8 mouse cellular contexts compared by ENCODE assay signal in the genomic region with DNA sequence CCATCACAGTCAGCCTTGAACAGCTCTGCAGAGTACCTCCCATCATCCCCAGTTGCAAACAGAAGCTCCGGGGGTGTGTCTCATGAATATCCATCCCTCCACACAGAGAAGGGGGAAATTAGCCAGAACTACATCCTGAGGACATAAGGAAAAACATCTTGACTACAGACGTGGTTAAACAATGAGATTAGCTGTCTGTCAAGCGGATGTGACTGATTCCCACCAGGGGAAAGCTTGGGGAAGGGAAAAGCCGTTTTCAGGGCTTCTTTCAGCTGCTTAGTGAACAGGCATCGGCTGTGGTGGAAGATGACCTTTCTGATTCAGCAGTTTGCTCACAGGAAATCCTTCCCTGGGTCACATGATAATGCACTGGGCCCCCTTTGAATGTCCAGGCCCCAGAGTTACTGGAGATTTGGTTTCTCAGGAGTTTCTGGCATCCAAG. TPM values are rescaled to one million over a fixed set of nuclear protein-coding genes. Genes with fewer than 3 reads are reported as not detected.
A peak's percentile ranks its signal among the peaks of the same experiment; 100 is the strongest.
DNase-seq lines count a peak whose midpoint lies in the region; ATAC-seq lines count a peak whose summit lies in the region.

No protein-coding gene starts in this region.

- 10% methylated on average over 5 of the region's 5 CpGs for WGBS in embryonic facial prominence, embryonic 13.5 days

- no peak overlapping the region for H3K4me3 ChIP-seq in embryonic facial prominence, embryonic 13.5 days

- peak; percentile 71 for DNase-seq in layer of hippocampus, adult 9-11 months
- no peak for DNase-seq in layer of hippocampus, adult 9-10 months (ENCODE audit: low spot score)
- peak; percentile 34 for DNase-seq in kidney, postnatal 10 days
- DNase-seq in retina, postnatal 1 day, result peak; percentile 68
- no peak for DNase-seq in cerebellum, postnatal 10 days
- DNase-seq in adrenal gland, postnatal 10 days, result no peak
- no peak for DNase-seq in cerebellum, adult 11 months

- no peak overlapping the region for H3K4me2 ChIP-seq in embryonic facial prominence, embryonic 13.5 days

- H3K27me3 ChIP-seq in embryonic facial prominence, embryonic 13.5 days, result no peaks in the 10 kb centered on the region

- peak overlapping the region; percentile 56; the same call in 1 of the 2 replicates for H3K27ac ChIP-seq in embryonic facial prominence, embryonic 13.5 days

- peaks cover 55% of the 10 kb centered on the region for H3K4me1 ChIP-seq in embryonic facial prominence, embryonic 13.5 days

- no peaks in the 10 kb centered on the region for H3K36me3 ChIP-seq in embryonic facial prominence, embryonic 13.5 days

- ATAC-seq in embryonic facial prominence, embryonic 13.5 days (ENCODE audit: insufficient number of reproducible peaks, insufficient read depth, low FRiP score, low TSS enrichment, low read depth), result peak; percentile 35; the same call in 1 of the 2 replicates

- H3K9ac ChIP-seq in embryonic facial prominence, embryonic 13.5 days, result no peak overlapping the region

- no peaks in the 10 kb centered on the region for H3K9me3 ChIP-seq in embryonic facial prominence, embryonic 13.5 days

RNA-seq across cellular contexts. Expression of a gene that starts 46.6 kb away (rescaled TPM):
- polyA plus RNA-seq in embryonic facial prominence, embryonic 13.5 days (2015; fragmentation: Nextera tagmentation; extraction: Ambion mirVana), result 9.5 and 10.6 TPM in 2 replicates
- 10 to 100 TPM; 21.6 to 24.0 TPM for total RNA-seq in adrenal gland, postnatal 10 days (2021)

Comparison
In these comparisons a context has a peak if more than half of its experiments do, and no peak if none do; other contexts are left out.
1. DNase-seq: peak in layer of hippocampus, adult 9-11 months (single experiment), kidney, postnatal 10 days (single experiment) and retina, postnatal 1 day (single experiment); none in layer of hippocampus, adult 9-10 months (single experiment), cerebellum, postnatal 10 days (0 of 2), adrenal gland, postnatal 10 days (single experiment) and cerebellum, adult 11 months (single experiment).